Comparison of ENCODE assay signal across 9 mouse cellular contexts in genomic region chr17:10037799-10038445, GRCm38 (mm10).
A peak's percentile ranks its signal among the peaks of the same experiment; 100 is the strongest.
DNase-seq lines count a peak whose midpoint lies in the region; ATAC-seq and TF ChIP-seq lines count a peak whose summit lies in the region.
"Had no signal": no experiment of that assay in that cellular context is flagged by ENCODE, and none has a peak within 500 bp of the region (broad histone marks: within the 10 kb centered on the region; RNA-seq: fewer than 3 reads in every experiment).

No protein-coding gene starts in this region.

- H3K4me3 ChIP-seq in heart, adult 2 months, result no peak overlapping the region
- no peak overlapping the region for H3K4me3 ChIP-seq in lung, postnatal 0 days (ENCODE audit: low read depth, low read length)
- H3K4me3 ChIP-seq: liver, embryonic 12.5 days had no signal

- H3K4me1 ChIP-seq in heart, adult 2 months (ENCODE audit: control insufficient read depth, insufficient read depth, low read length), result peaks cover 17% of the 10 kb centered on the region
- H3K4me1 ChIP-seq in lung, postnatal 0 days (ENCODE audit: insufficient read depth, low read depth, low read length), result peaks cover 3% of the 10 kb centered on the region; the same call in 1 of the 2 replicates

- peaks cover 15% of the 10 kb centered on the region; the same call in 1 of the 2 replicates for H3K36me3 ChIP-seq in heart, adult 2 months (ENCODE audit: control insufficient read depth, insufficient read depth, low read length)
- no peaks in the 10 kb centered on the region for H3K36me3 ChIP-seq in lung, postnatal 0 days (ENCODE audit: insufficient read depth, low read length)
- H3K36me3 ChIP-seq: liver, embryonic 12.5 days had no signal

- no peak overlapping the region for H3K9ac ChIP-seq in heart, adult 2 months (ENCODE audit: low read depth, low read length)
- no peak overlapping the region for H3K9ac ChIP-seq in lung, postnatal 0 days (replicated peaks; ENCODE audit: low read depth)
- H3K9ac ChIP-seq: liver, embryonic 12.5 days had no signal

- H3K9me3 ChIP-seq in lung, postnatal 0 days (ENCODE audit: low read length), result no peaks in the 10 kb centered on the region
- H3K9me3 ChIP-seq: liver, embryonic 12.5 days had no signal

- intact Hi-C loops in heart, adult 2 months (cut with DNase I), result loop anchor here (1.0 to 5.0 kb wide), 6 partner anchors 56 to 454 kb away; no protein-coding TSS in a partner anchor
- intact Hi-C loops in heart, postnatal 10 days (cut with DNase I), result loop anchor here (2.0 to 5.0 kb wide), 6 partner anchors 76 to 454 kb away; partner anchors contain the start of gene Qk

- peak overlapping the region; percentile 86 for H3K27ac ChIP-seq in heart, adult 2 months
- peak overlapping the region; percentile 66 for H3K27ac ChIP-seq in lung, postnatal 0 days (ENCODE audit: low read length)
- H3K27ac ChIP-seq: liver, embryonic 12.5 days had no signal

- WGBS in heart, adult 2 months, result 32% methylated on average over 14 of the region's 14 CpGs
- WGBS in lung, postnatal 0 days, result 47% methylated on average over 14 of the region's 14 CpGs

- DNase-seq in gastrocnemius, postnatal 25 days, result peak; percentile 42
- DNase-seq in gastrocnemius, postnatal 4 days (ENCODE audit: low spot score in 2 of 2), result no peak
- peak; percentile 53 to 68 for DNase-seq in heart, adult 2 months
- DNase-seq in heart, postnatal 10 days, result peak; percentile 39 to 47
- DNase-seq in lung, postnatal 0 days (ENCODE audit: low spot score), result peak; percentile 71
- no peak for DNase-seq in thymus, postnatal 25 days
- DNase-seq in left cerebral cortex, adult 9 months (ENCODE audit: low spot score in 2 of 2), result no peak
- DNase-seq: right cerebral cortex, postnatal 25 days had no signal

- ATAC-seq in lung, postnatal 0 days, result peak; percentile 80
- ATAC-seq: liver, embryonic 12.5 days had no signal

- H3K4me2 ChIP-seq in lung, postnatal 0 days (replicated peaks; ENCODE audit: low read depth, low read length), result no peak overlapping the region
- H3K4me2 ChIP-seq: liver, embryonic 12.5 days had no signal

- TF ChIP-seq EP300 in heart, adult 2 months (IDR thresholded peaks at IDR 0.05; ENCODE audit: insufficient read depth, low read depth, low read length), result peak; percentile 89
- TF ChIP-seq EP300 in lung, postnatal 0 days (IDR thresholded peaks at IDR 0.05), result peak; percentile 98

- no peaks in the 10 kb centered on the region for H3K79me2 ChIP-seq in heart, adult 2 months (replicated peaks; ENCODE audit: control insufficient read depth, insufficient read depth, low read length)

- TF ChIP-seq CTCF in heart, adult 2 months (IDR thresholded peaks at IDR 0.05), result no peak
- no peak for TF ChIP-seq CTCF in lung, postnatal 0 days (IDR thresholded peaks at IDR 0.05)

- no peaks in the 10 kb centered on the region for H3K27me3 ChIP-seq in heart, adult 2 months (ENCODE audit: control insufficient read depth, insufficient read depth, low read length)
- no peaks in the 10 kb centered on the region for H3K27me3 ChIP-seq in lung, postnatal 0 days (replicated peaks; ENCODE audit: insufficient read depth, low read length)
- H3K27me3 ChIP-seq: liver, embryonic 12.5 days had no signal

- TF ChIP-seq POLR2A in heart, adult 2 months (IDR thresholded peaks at IDR 0.05; ENCODE audit: insufficient read depth, low read depth, low read length), result no peak

Comparison
In these comparisons a context has a peak if more than half of its experiments do, and no peak if none do; other contexts are left out.
1. DNase-seq: peak in gastrocnemius, postnatal 25 days (single experiment), heart, adult 2 months (2 of 2), heart, postnatal 10 days (2 of 2) and lung, postnatal 0 days (single experiment); none in gastrocnemius, postnatal 4 days (0 of 2), thymus, postnatal 25 days (single experiment) and left cerebral cortex, adult 9 months (0 of 2).